Mouse (Mus musculus) midbrain, embryonic 15.5 days (tissue): ENCODE results near the gene Tcaf3. TPM values are rescaled to one million over a fixed set of nuclear protein-coding genes. Genes with fewer than 3 reads are reported as not detected.

Source experiments
- ATAC-seq: fragments of 200-750 bp; cut with Nextera tagmentation; replicated peaks from 2 replicates; pipeline ENCODE4 v1.8.0; 2017; ENCODE audit warnings: moderate TSS enrichment
- H3K27ac ChIP-seq: fragments of 300-500 bp; sonication (generic); 2 replicates; pipeline ENCODE4 v1.5.1; 2015; ENCODE audit warnings: mild to moderate bottlenecking, inconsistent platforms
- H3K27me3 ChIP-seq: fragments of 300-500 bp; sonication (generic); replicated peaks from 2 replicates; pipeline ENCODE4 v1.6.1; 2015; ENCODE audit warnings: inconsistent platforms
- H3K36me3 ChIP-seq: fragments of 300-500 bp; sonication (generic); replicated peaks from 2 replicates; pipeline ENCODE4 v1.6.1; 2015; ENCODE audit warnings: inconsistent platforms
- H3K4me1 ChIP-seq: fragments of 300-500 bp; sonication (generic); 2 replicates; pipeline ENCODE4 v1.6.1; 2015; ENCODE audit warnings: inconsistent platforms
- H3K4me2 ChIP-seq: fragments of 300-500 bp; sonication (generic); 2 replicates; pipeline ENCODE4 v1.6.1; 2015; ENCODE audit warnings: inconsistent platforms, mild to moderate bottlenecking, moderate library complexity
- H3K4me3 ChIP-seq: fragments of 300-500 bp; sonication (generic); 2 replicates; pipeline ENCODE4 v1.5.1; 2015; ENCODE audit warnings: mild to moderate bottlenecking, inconsistent platforms
- H3K9ac ChIP-seq: fragments of 300-500 bp; sonication (generic); 2 replicates; pipeline ENCODE4 v1.6.1; 2015; ENCODE audit warnings: mild to moderate bottlenecking, inconsistent platforms
- H3K9me3 ChIP-seq: fragments of 300-500 bp; sonication (generic); 2 replicates; pipeline ENCODE4 v1.6.1; 2016; ENCODE audit warnings: inconsistent platforms
- WGBS: fragments of 180-500 bp; shearing (Covaris S2); methylation state at CpG from one replicate; pipeline ENCODE4 v1.1.7; 2015; ENCODE audit warnings: mixed read lengths; 5-methylcytosine and 5-hydroxymethylcytosine counted together
- polyA plus RNA-seq: library from polyadenylated mRNA; unstranded; fragments of >200 nt; fragmentation: Nextera tagmentation; extraction: Ambion mirVana; gene quantifications from 2 replicates; pipeline ENCODE4 v1.2.1, GENCODE M21; 2015

Tcaf3 gene
- polyA plus RNA-seq, 1 experiment from 2014 or later: 0.05 TPM

DNA sequence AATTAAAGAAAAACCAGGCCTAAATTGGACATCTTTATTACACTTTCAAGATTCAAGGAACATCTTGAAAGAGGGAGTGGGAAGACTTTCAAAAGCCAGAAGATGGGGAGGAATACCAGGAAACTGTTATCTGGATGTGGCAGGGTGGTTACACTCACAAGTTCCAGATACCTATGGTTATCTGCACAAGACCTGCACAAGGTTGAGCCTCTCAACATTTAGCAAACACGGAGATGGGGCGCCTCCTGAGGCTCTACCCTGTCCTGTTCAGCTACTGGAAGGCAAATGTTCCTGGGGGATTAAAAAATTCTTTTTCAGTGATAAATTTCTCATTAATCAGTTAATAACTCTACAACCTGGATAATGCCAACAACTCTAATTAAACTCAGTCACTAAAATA lies 20.1 kb downstream of the Tcaf3 start:
- Histone ChIP-seq H3K4me3 (no peak overlapping the region), H3K27me3 (no peaks in the 10 kb centered on the region), H3K4me2 (no peak overlapping the region), H3K36me3 (no peaks in the 10 kb centered on the region), H3K9ac (no peak overlapping the region), H3K27ac (no peak overlapping the region), H3K4me1 (no peaks in the 10 kb centered on the region), H3K9me3 (no peaks in the 10 kb centered on the region)
- WGBS: 98% methylated on average over 2 of the region's 2 CpGs
- ATAC-seq: no peak

DNA sequence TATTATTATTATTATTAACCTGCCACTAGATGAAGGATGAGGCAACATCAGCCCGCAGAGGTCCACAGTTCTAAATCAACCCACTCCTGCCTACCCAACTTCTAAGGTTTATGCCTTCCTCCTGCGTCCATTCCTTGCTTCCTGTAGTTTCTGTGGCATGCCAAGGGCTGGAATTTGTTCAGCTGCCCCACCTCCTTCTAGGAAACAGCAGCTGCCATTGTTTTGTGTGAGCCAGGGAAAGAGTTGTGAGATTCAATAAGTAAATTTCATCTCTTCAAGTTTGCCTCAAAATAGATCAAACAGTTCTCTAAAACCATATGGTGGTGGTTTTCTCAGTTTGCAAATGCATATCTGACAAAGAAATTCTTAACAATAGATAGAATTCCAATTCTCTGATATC lies 29.3 kb downstream of the Tcaf3 start:
- 71% methylated on average over 2 of the region's 2 CpGs for WGBS
- Histone ChIP-seq H3K27me3 (no peaks in the 10 kb centered on the region), H3K4me1 (no peaks in the 10 kb centered on the region), H3K4me3 (no peak overlapping the region), H3K36me3 (no peaks in the 10 kb centered on the region), H3K4me2 (no peak overlapping the region), H3K9ac (no peak overlapping the region), H3K27ac (no peak overlapping the region), H3K9me3 (no peaks in the 10 kb centered on the region)
- no peak for ATAC-seq

DNA sequence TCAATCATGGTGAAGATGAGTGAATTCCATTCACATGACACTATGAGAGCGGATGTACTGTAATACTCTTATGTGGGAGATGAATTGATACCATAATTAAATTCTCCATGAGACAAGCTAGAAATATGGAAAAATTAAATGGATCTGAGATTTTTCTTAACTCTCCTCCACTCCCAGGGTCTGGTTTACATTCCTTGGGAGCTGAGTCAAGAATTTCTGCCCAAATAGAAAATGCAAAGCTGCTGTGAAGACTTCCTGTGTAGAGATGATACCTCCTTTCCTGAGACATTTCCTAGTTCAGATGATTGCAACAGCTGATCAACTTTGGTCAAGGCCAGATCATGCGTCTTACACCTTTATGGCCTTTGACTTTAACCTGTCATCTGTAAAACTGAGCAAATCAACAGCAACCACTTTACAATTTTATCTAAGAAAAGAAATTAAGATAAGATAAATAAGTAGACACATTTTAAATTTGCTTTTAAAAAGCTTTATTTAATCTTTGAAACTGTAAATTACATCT lies 31.4 kb downstream of the Tcaf3 start:
- Histone ChIP-seq H3K4me3 (no peak overlapping the region), H3K27ac (no peak overlapping the region), H3K4me1 (no peaks in the 10 kb centered on the region), H3K36me3 (no peaks in the 10 kb centered on the region), H3K4me2 (no peak overlapping the region), H3K9me3 (no peaks in the 10 kb centered on the region), H3K9ac (no peak overlapping the region), H3K27me3 (no peaks in the 10 kb centered on the region)
- 94% methylated on average over 2 of the region's 2 CpGs for WGBS
- no peak for ATAC-seq

- Histone ChIP-seq H3K36me3 (no peaks in the 10 kb centered on the region), H3K27me3 (no peaks in the 10 kb centered on the region), H3K4me1 (no peaks in the 10 kb centered on the region), H3K4me3 (no peak overlapping the region), H3K9ac (no peak overlapping the region), H3K9me3 (no peaks in the 10 kb centered on the region), H3K27ac (no peak overlapping the region), H3K4me2 (no peak overlapping the region)
- 71% methylated on average over 2 of the region's 2 CpGs for WGBS
- ATAC-seq: no peak
These were observed 35.2 kb downstream of the Tcaf3 start for GRCm38 (mm10) chr6:42562280-42562679.

- Histone ChIP-seq H3K4me1 (no peaks in the 10 kb centered on the region), H3K27me3 (no peaks in the 10 kb centered on the region), H3K4me2 (no peak overlapping the region), H3K9me3 (no peaks in the 10 kb centered on the region), H3K9ac (no peak overlapping the region), H3K36me3 (no peaks in the 10 kb centered on the region), H3K27ac (no peak overlapping the region), H3K4me3 (no peak overlapping the region)
- ATAC-seq: no peak
- 85% methylated on average over 5 of the region's 5 CpGs for WGBS
These were observed 36.6 kb downstream of the Tcaf3 start for GRCm38 (mm10) chr6:42560885-42561284.

GRCm38 (mm10) chr6:42558641-42559040 lies 38.9 kb downstream of the Tcaf3 start:
- Histone ChIP-seq H3K36me3 (no peaks in the 10 kb centered on the region), H3K9ac (no peak overlapping the region), H3K4me3 (no peak overlapping the region), H3K27me3 (no peaks in the 10 kb centered on the region), H3K4me1 (no peaks in the 10 kb centered on the region), H3K9me3 (no peaks in the 10 kb centered on the region), H3K4me2 (no peak overlapping the region), H3K27ac (no peak overlapping the region)
- WGBS: 96% methylated on average over 14 of the region's 14 CpGs
- no peak for ATAC-seq

DNA sequence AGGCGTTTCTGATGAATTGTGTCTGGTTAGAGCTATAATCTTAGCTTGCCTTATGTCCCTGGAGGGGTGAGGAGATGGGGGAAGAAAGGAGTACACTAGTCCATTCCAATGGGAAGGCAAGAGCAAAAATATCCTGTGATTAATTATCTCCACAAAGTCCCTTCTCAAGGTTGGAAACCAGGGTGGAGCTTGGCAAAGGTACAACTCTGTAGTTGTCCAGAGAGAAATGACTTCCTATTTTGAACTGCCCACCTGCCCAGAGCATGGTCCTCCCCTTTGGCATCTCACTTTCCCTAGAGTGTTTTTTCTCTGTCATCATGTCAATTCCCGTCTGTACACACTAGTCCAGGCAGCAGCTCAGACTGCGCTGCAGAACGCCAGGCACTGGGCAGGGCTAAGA lies 50.0 kb downstream of the Tcaf3 start, which contains the start of gene Olfr455:
TSS of gene Olfr455 (minus strand) at position 127 of the 400 bp plus-strand sequence.
- H3K4me3 ChIP-seq: no peak within 1 kb of the TSS
- H3K36me3 ChIP-seq: no peaks in the 10 kb centered on the region
- H3K27ac ChIP-seq: no peak within 1 kb of the TSS
- H3K9me3 ChIP-seq: no peaks in the 10 kb centered on the region
- no peaks in the 10 kb centered on the region for H3K27me3 ChIP-seq
- WGBS: 94% methylated on average over 4 of the region's 4 CpGs
- no peak within 1 kb of the TSS for H3K9ac ChIP-seq
- H3K4me1 ChIP-seq: no peaks in the 10 kb centered on the region
- no peak within 1 kb of the TSS for H3K4me2 ChIP-seq
- ATAC-seq: no peak

GRCm38 (mm10) chr6:42546180-42546579 lies 51.3 kb downstream of the Tcaf3 start:
- Histone ChIP-seq H3K4me3 (no peak overlapping the region), H3K27me3 (no peaks in the 10 kb centered on the region), H3K4me1 (no peaks in the 10 kb centered on the region), H3K36me3 (no peaks in the 10 kb centered on the region), H3K9ac (no peak overlapping the region), H3K9me3 (no peaks in the 10 kb centered on the region), H3K4me2 (no peak overlapping the region), H3K27ac (no peak overlapping the region)
- no peak for ATAC-seq
- 88% methylated on average over 2 of the region's 2 CpGs for WGBS

DNA sequence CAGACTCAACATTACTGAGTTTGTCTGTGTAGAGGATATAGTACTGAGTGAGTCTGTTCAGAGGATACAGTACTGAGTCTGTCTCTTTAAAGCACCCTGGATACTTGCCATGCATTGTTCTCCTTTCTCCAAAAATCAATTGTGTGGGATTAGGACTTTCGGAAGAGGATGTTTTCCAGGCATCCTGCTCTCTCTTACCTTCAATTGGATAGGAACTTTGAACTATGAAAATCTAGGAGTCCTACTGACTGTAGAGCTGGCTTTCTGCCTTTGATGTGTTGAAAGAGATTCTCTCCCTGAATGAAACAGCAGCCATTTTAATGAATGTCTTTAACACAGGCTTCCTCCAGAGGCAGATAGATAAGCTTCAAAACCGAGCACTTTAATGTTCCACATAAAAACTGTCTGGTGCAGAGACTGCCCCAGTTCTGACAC lies 52.0 kb downstream of the Tcaf3 start:
- Histone ChIP-seq H3K4me1 (no peaks in the 10 kb centered on the region), H3K27ac (no peak overlapping the region), H3K4me3 (no peak overlapping the region), H3K27me3 (no peaks in the 10 kb centered on the region), H3K4me2 (no peak overlapping the region), H3K9ac (no peak overlapping the region), H3K36me3 (no peaks in the 10 kb centered on the region), H3K9me3 (no peaks in the 10 kb centered on the region)
- peak; percentile 90 for ATAC-seq
- WGBS: 36% methylated on average over 2 of the region's 2 CpGs

DNA sequence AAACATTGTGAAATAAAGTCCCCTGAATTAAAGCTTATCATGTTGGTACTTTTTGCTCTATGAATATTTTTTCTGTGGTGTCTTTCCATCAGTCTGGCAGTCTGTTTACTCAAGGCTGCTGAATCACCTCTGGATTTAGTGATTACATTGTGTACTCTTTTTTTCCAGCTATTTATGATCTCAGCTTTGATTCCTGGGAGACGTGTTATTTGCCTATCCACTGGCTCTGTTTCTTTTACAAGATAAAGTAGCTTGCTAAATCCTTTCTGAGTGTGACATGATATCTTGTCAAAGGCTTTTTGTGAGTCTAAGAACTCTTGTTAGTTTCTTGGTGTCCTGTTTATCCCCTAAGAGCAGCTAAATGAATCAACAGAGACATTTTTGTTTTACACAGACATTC lies 52.6 kb downstream of the Tcaf3 start:
- no peak overlapping the region for H3K4me3 ChIP-seq
- no peak overlapping the region for H3K4me2 ChIP-seq
- 31% methylated on average over 1 of the region's 1 CpGs for WGBS
- no peaks in the 10 kb centered on the region for H3K9me3 ChIP-seq
- no peak overlapping the region for H3K27ac ChIP-seq
- no peak overlapping the region for H3K9ac ChIP-seq
- no peaks in the 10 kb centered on the region for H3K4me1 ChIP-seq
- no peaks in the 10 kb centered on the region for H3K36me3 ChIP-seq
- no peaks in the 10 kb centered on the region for H3K27me3 ChIP-seq
- ATAC-seq: no peak

DNA sequence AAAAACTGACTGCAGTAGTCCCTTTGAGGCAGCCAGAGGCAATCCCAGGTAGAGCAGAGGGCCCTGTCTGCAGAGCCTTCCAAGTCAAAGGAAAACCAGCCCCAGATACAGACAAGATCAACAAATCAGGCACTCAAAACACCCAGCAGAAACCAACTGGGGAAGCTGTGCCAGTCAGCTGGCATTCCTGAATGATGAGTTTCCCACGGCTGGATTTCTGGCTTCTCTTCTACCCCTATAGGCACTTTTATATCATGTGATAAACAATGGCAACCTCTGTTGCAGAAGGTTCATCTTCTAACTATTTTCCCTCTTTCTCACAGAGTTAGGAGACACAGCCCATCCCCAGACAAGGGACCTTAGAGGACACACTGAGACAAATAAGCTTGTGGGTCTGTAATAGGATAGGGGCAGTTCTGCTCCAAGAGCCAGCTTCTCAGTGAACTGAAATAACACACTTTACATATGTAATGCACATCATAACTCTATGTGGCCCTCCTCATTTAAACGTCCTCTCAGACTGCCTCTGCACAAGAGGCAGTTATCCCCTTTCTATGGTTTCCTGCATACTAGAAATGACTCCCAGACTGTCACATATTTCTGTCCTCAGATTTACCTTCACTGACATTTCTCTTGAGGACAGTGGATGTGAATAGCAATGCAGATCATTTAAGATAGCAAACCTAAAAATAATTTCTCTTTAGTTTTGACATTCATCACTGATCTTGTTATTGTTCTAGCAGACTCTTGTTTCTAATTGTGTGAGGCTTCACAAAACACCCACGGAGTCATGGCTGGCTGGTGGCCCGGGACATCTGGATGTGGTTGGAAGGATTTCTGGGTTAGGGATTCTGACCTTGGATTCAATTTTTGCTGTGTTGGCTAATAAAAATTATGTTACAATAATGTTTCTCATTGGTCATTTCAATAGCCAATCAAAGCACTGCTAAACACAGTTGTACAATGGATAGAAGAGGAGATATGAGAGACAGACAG lies 55.2 kb downstream of the Tcaf3 start:
- no peak overlapping the region for H3K4me2 ChIP-seq
- no peaks in the 10 kb centered on the region for H3K9me3 ChIP-seq
- no peak overlapping the region for H3K4me3 ChIP-seq
- H3K27ac ChIP-seq: no peak overlapping the region
- no peak overlapping the region for H3K9ac ChIP-seq
- WGBS: 75% methylated on average over 4 of the region's 4 CpGs
- no peaks in the 10 kb centered on the region for H3K4me1 ChIP-seq
- no peaks in the 10 kb centered on the region for H3K36me3 ChIP-seq
- ATAC-seq: no peak
- H3K27me3 ChIP-seq: no peaks in the 10 kb centered on the region

DNA sequence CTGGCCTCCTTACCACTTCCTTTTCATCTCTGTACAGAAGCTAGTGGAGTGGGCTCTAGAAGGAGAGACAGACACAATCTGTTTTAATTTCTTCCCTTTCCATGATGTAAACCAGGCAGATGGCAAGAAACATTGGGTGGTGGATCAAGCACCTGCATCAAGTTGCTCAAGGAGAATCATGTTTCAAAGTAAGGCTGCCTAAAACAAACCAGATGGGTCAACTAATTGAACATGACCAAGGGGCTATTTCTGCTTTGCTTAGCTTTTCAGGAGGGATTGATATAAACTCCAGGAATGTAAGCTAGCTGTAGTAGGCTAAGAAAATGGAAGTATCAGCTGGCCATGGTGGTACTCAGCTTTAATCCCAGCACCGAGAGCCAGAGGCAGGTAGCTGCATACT lies 56.8 kb downstream of the Tcaf3 start:
- WGBS: 77% methylated on average over 1 of the region's 1 CpGs
- H3K4me2 ChIP-seq: no peak overlapping the region
- ATAC-seq: no peak
- H3K36me3 ChIP-seq: no peaks in the 10 kb centered on the region
- H3K27me3 ChIP-seq: no peaks in the 10 kb centered on the region
- H3K27ac ChIP-seq: no peak overlapping the region
- H3K9me3 ChIP-seq: no peaks in the 10 kb centered on the region
- H3K4me3 ChIP-seq: no peak overlapping the region
- H3K4me1 ChIP-seq: no peaks in the 10 kb centered on the region
- no peak overlapping the region for H3K9ac ChIP-seq

GRCm38 (mm10) chr6:42539711-42540110 lies 57.8 kb downstream of the Tcaf3 start:
- no peaks in the 10 kb centered on the region for H3K36me3 ChIP-seq
- H3K9ac ChIP-seq: no peak overlapping the region
- no peak for ATAC-seq
- H3K4me3 ChIP-seq: no peak overlapping the region
- no peaks in the 10 kb centered on the region for H3K4me1 ChIP-seq
- H3K4me2 ChIP-seq: no peak overlapping the region
- 94% methylated on average over 1 of the region's 1 CpGs for WGBS
- H3K9me3 ChIP-seq: no peaks in the 10 kb centered on the region
- no peaks in the 10 kb centered on the region for H3K27me3 ChIP-seq
- no peak overlapping the region for H3K27ac ChIP-seq
